Mouse (Mus musculus): ENCODE data around the gene Bfsp1.

DNA sequence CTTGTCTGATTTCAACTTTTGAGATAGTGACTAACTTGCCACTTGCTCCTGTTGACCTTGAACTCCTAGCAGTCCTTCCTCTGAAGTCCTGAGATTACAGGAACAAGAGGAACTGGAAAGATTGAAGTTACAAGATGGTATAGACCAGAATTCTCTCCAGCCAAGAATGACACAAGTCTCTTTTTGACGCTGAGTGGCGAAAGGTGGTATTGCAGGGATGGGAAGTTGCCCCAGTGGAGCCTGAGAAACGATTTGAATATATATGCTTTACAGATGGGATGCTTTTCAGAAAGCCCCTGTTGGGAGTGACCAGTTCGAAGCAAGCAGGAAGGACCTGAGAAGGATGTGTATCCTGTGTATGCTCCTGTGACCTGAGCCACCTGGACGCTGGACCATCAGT lies 54.2 kb downstream of the Bfsp1 start:
- TF ChIP-seq CTCF (IDR thresholded peaks at IDR 0.05; ENCODE audit: insufficient read depth, low read depth, low read length), result no peak
- TF ChIP-seq POLR2A (IDR thresholded peaks at IDR 0.05; ENCODE audit: insufficient read depth, low read depth, low read length), result no peak
